Comparison of ENCODE assay signal across 16 mouse cellular contexts in genomic region chr7:123025123-123025522, GRCm38 (mm10). TPM values are rescaled to one million over a fixed set of nuclear protein-coding genes. Genes with fewer than 3 reads are reported as not detected.
DNase-seq lines count a peak whose midpoint lies in the region; ATAC-seq lines count a peak whose summit lies in the region.
"Had no signal": no experiment of that assay in that cellular context is flagged by ENCODE, and none has a peak within 500 bp of the region (broad histone marks: within the 10 kb centered on the region; RNA-seq: fewer than 3 reads in every experiment).

No protein-coding gene starts in this region.

- WGBS in embryonic facial prominence, embryonic 10.5 days = 74% methylated on average over 9 of the region's 9 CpGs
- WGBS in midbrain, embryonic 10.5 days = 69% methylated on average over 9 of the region's 9 CpGs

- no peak overlapping the region for H3K27ac ChIP-seq in embryonic facial prominence, embryonic 10.5 days (replicated peaks)
- no peak overlapping the region for H3K27ac ChIP-seq in midbrain, embryonic 10.5 days (replicated peaks)
- H3K27ac ChIP-seq: lung, embryonic 15.5 days; midbrain, embryonic 12.5 days had no signal

- 0 out of 2 replicates have a peak, but pooled peaks have one; percentile 19 for ATAC-seq in neutrophil, adult 5-6 weeks (ENCODE audit: extremely low read depth, insufficient number of reproducible peaks, low FRiP score, poor library complexity, severe bottlenecking)
- no peak; the same call in 1 of the 2 replicates for ATAC-seq in monocyte, adult 5-6 weeks (replicated peaks; ENCODE audit: insufficient number of reproducible peaks, low FRiP score, low TSS enrichment, poor library complexity, severe bottlenecking)
- ATAC-seq: intestine, embryonic 16.5 days had no signal

- peaks cover 5% of the 10 kb centered on the region; the same call in 1 of the 2 replicates for H3K9me3 ChIP-seq in embryonic facial prominence, embryonic 10.5 days
- peaks cover 4% of the 10 kb centered on the region; the same call in 1 of the 2 replicates for H3K9me3 ChIP-seq in midbrain, embryonic 10.5 days (replicated peaks)
- H3K9me3 ChIP-seq: lung, embryonic 15.5 days; midbrain, embryonic 12.5 days had no signal

- H3K27me3 ChIP-seq in embryonic facial prominence, embryonic 10.5 days (replicated peaks; ENCODE audit: low read depth, poor library complexity, severe bottlenecking) = 0 out of 2 replicates have a peak, but pooled peaks cover 9% of the 10 kb centered on the region
- H3K27me3 ChIP-seq in midbrain, embryonic 10.5 days (ENCODE audit: low read depth, poor library complexity, severe bottlenecking) = peaks cover 5% of the 10 kb centered on the region
- H3K27me3 ChIP-seq: lung, embryonic 15.5 days; midbrain, embryonic 12.5 days had no signal

- intact Hi-C loops in heart, postnatal 25 days (cut with DNase I) = no loop called here

- DNase-seq in heart, adult 11 months = peak; percentile 79
- DNase-seq in heart, postnatal 25 days (ENCODE audit: low spot score) = no peak
- DNase-seq in NIH3T3 (ENCODE audit: low read depth) = peak; percentile 25
- peak; percentile 78 for DNase-seq in induced T-regulatory cell, adult 2 months (ENCODE audit: low read depth)
- no peak for DNase-seq in embryonic facial prominence, embryonic 10.5 days (ENCODE audit: low spot score)
- DNase-seq in midbrain, embryonic 10.5 days (ENCODE audit: low spot score) = no peak
- DNase-seq: adrenal gland, postnatal 14 days; cerebellum, postnatal 14 days; kidney, postnatal 25 days; liver; right cerebral cortex, postnatal 25 days had no signal

- no peak overlapping the region for H3K4me3 ChIP-seq in embryonic facial prominence, embryonic 10.5 days
- H3K4me3 ChIP-seq in midbrain, embryonic 10.5 days = no peak overlapping the region
- H3K4me3 ChIP-seq: lung, embryonic 15.5 days; midbrain, embryonic 12.5 days had no signal

- H3K36me3 ChIP-seq in embryonic facial prominence, embryonic 10.5 days (replicated peaks) = no peaks in the 10 kb centered on the region
- H3K36me3 ChIP-seq in midbrain, embryonic 10.5 days = no peaks in the 10 kb centered on the region
- H3K36me3 ChIP-seq: lung, embryonic 15.5 days; midbrain, embryonic 12.5 days had no signal

- peaks cover 2% of the 10 kb centered on the region for H3K4me1 ChIP-seq in embryonic facial prominence, embryonic 10.5 days
- peaks cover 3% of the 10 kb centered on the region for H3K4me1 ChIP-seq in midbrain, embryonic 10.5 days

RNA-seq across cellular contexts. Expression of gene Rbbp6, which starts 59.6 kb away (rescaled TPM):
- total RNA-seq in heart, postnatal 25 days (2021) = 10 to 100 TPM; 24.9 to 35.3 TPM
- total RNA-seq in neutrophil, adult 5-6 weeks (2017) = 133 and 137 TPM in 2 replicates
- polyA plus RNA-seq in embryonic facial prominence, embryonic 10.5 days (2016; fragmentation: Nextera tagmentation; extraction: Ambion mirVana) = 29.3 and 30.6 TPM in 2 replicates
- 24.9 and 25.6 TPM in 2 replicates for polyA plus RNA-seq in midbrain, embryonic 10.5 days (2016; fragmentation: Nextera tagmentation; extraction: Ambion mirVana)
- total RNA-seq in monocyte, adult 5-6 weeks (2017) = 62.3 to 104 TPM (median 75.5 TPM) in 3 replicates

Comparison
In these comparisons a context has a peak if more than half of its experiments do, and no peak if none do; other contexts are left out.
1. DNase-seq: peak in heart, adult 11 months (single experiment), NIH3T3 (single experiment) and induced T-regulatory cell, adult 2 months (single experiment); none in heart, postnatal 25 days (single experiment), embryonic facial prominence, embryonic 10.5 days (single experiment) and midbrain, embryonic 10.5 days (single experiment).